Mouse (Mus musculus): ENCODE data around the gene Rtn4rl1. TPM values are rescaled to one million over a fixed set of nuclear protein-coding genes. Genes with fewer than 3 reads are reported as not detected.

Rtn4rl1 gene
- polyA plus RNA-seq, 1 experiment from 2014 or later: 2.0 TPM

DNA sequence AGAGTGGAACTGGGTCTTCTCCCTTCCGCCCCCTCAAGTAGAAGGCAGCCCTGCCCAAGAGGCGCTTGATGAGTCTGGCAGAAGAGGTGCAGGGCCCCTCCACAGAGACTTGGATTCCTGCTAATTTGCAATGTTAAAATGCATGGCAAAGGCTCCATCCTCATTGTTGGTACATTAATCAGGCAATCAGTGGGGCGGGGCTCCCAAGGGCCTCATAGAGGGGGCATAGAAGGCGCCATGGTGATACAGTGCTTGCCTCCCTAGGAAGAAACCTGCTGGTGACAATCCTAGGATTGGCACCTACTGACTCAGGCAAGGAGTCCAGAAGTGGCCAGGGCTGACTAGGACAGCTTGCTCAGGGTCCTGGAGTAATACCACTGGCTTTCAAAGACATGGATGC, 68.1 kb downstream of the Rtn4rl1 start:
- DNase-seq (ENCODE audit: low spot score) (no peak), ATAC-seq (replicated peaks; ENCODE audit: low FRiP score, low TSS enrichment, low read depth) (no peak)
- no peak overlapping the region for H3K4me2 ChIP-seq (ENCODE audit: low read length)
- H3K27ac ChIP-seq (ENCODE audit: low read depth): no peak overlapping the region
- no peak overlapping the region for H3K9ac ChIP-seq (ENCODE audit: low read length)
- H3K27me3 ChIP-seq (replicated peaks; ENCODE audit: control insufficient read depth, insufficient read depth, low read length): no peaks in the 10 kb centered on the region
- H3K4me1 ChIP-seq (replicated peaks; ENCODE audit: control insufficient read depth, insufficient read depth, low read length): peaks cover 23% of the 10 kb centered on the region
- H3K36me3 ChIP-seq (ENCODE audit: control insufficient read depth, insufficient read depth, low read length): no peaks in the 10 kb centered on the region
- WGBS: 92% methylated on average over 4 of the region's 4 CpGs
- no peaks in the 10 kb centered on the region for H3K9me3 ChIP-seq (ENCODE audit: control insufficient read depth, low read length)
- no peak overlapping the region for H3K4me3 ChIP-seq (ENCODE audit: low read depth, low read length)

DNA sequence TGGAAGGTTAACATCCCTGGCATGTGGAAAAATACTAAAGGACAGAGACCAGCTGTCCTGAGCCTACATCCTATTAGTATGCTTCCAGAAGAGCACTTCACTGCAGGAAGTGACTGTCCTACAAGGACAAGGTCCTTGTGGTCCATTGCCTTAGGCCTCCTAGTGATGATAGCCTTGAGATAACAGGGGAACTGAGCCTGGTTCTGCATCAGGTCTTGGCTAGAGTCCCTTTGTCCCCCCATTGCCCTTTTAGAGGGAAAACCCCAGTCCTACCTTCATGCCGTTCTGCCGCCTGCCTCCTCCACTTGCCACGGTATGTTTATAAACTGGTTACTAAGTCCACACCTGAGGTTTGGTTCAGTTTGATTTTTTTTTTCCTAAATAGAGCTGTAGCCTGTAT, 68.6 kb downstream of the Rtn4rl1 start:
- no peak overlapping the region for H3K4me2 ChIP-seq (ENCODE audit: low read length)
- no peak overlapping the region for H3K4me3 ChIP-seq (ENCODE audit: low read depth, low read length)
- 84% methylated on average over 3 of the region's 3 CpGs for WGBS
- no peak for DNase-seq (ENCODE audit: low spot score)
- H3K27me3 ChIP-seq (replicated peaks; ENCODE audit: control insufficient read depth, insufficient read depth, low read length): no peaks in the 10 kb centered on the region
- no peak overlapping the region for H3K9ac ChIP-seq (ENCODE audit: low read length)
- H3K9me3 ChIP-seq (ENCODE audit: control insufficient read depth, low read length): no peaks in the 10 kb centered on the region
- H3K27ac ChIP-seq (ENCODE audit: low read depth): 0 out of 2 replicates have a peak overlapping the region, but pooled peaks have one; percentile 64
- no peak for ATAC-seq (replicated peaks; ENCODE audit: low FRiP score, low TSS enrichment, low read depth)
- no peaks in the 10 kb centered on the region for H3K36me3 ChIP-seq (ENCODE audit: control insufficient read depth, insufficient read depth, low read length)
- H3K4me1 ChIP-seq (replicated peaks; ENCODE audit: control insufficient read depth, insufficient read depth, low read length): peaks cover 23% of the 10 kb centered on the region

DNA sequence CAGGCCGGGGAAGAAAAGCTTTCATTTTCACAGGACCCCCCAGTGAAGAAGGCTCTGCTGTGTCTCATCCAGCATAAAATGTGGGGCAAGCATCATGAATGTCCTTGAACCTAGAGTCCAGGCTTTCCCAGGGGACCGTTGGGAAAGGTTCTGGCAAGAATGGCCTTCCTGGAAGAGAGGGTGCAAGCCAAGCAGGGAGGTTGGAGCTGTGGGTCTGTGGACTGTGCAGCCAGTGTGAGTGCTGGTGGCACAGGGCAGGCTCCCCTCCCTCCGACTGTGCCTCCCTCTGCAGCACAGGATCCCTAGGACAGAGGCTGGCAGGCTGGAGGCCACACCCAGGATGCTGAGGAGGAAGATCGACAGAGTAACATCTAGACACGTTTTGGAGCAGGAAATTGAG, 69.2 kb downstream of the Rtn4rl1 start:
- ATAC-seq (replicated peaks; ENCODE audit: low FRiP score, low TSS enrichment, low read depth) (no peak), DNase-seq (ENCODE audit: low spot score) (no peak)
- Histone ChIP-seq H3K27me3 (replicated peaks; ENCODE audit: control insufficient read depth, insufficient read depth, low read length) (no peaks in the 10 kb centered on the region), H3K36me3 (ENCODE audit: control insufficient read depth, insufficient read depth, low read length) (no peaks in the 10 kb centered on the region), H3K4me1 (replicated peaks; ENCODE audit: control insufficient read depth, insufficient read depth, low read length) (peaks cover 23% of the 10 kb centered on the region), H3K4me3 (ENCODE audit: low read depth, low read length) (no peak overlapping the region), H3K9ac (ENCODE audit: low read length) (no peak overlapping the region), H3K27ac (ENCODE audit: low read depth) (peak overlapping the region; percentile 64), H3K9me3 (ENCODE audit: control insufficient read depth, low read length) (no peaks in the 10 kb centered on the region), H3K4me2 (ENCODE audit: low read length) (no peak overlapping the region)
- 42% methylated on average over 5 of the region's 5 CpGs for WGBS

DNA sequence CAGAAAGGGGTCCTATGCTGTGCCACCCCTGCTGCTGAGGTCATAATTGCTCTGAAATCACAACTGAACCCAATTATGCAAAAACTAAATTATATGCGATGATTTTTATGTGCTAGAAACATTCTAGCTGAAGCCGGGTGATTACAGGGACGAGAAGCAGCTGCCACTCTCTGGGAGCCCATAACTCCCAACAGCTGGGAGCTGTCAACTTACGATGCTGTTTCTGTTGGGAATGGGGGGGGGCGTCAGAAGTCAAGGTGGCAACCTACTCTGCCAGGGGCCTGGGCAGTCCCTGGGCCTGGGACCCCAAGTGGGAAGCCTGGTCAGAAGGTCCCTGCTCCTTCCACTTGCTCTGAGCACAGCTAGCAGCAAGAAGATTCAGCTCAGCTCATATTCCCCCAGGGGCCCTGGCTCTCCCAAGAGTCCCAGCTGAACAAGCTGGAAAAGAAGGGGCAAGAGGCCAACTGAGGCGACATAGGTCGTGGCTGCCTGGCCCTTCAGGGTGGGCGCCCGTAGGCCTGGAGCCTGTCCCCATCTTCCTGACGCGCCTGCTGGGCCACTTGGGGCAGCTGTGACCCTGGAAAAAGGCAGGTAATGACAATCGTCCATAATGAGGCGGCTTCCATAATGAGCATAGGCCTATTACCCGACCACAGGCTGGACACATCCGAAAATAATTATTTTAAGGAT, 69.8 kb downstream of the Rtn4rl1 start:
- H3K27me3 ChIP-seq (replicated peaks; ENCODE audit: control insufficient read depth, insufficient read depth, low read length): no peaks in the 10 kb centered on the region
- no peak overlapping the region for H3K4me2 ChIP-seq (ENCODE audit: low read length)
- WGBS: 61% methylated on average over 15 of the region's 15 CpGs
- no peak overlapping the region for H3K9ac ChIP-seq (ENCODE audit: low read length)
- no peak overlapping the region for H3K4me3 ChIP-seq (ENCODE audit: low read depth, low read length)
- H3K36me3 ChIP-seq (ENCODE audit: control insufficient read depth, insufficient read depth, low read length): no peaks in the 10 kb centered on the region
- H3K9me3 ChIP-seq (ENCODE audit: control insufficient read depth, low read length): no peaks in the 10 kb centered on the region
- no peak for DNase-seq (ENCODE audit: low spot score)
- H3K27ac ChIP-seq (ENCODE audit: low read depth): peak overlapping the region; percentile 64; the same call in 1 of the 2 replicates
- H3K4me1 ChIP-seq (replicated peaks; ENCODE audit: control insufficient read depth, insufficient read depth, low read length): peaks cover 23% of the 10 kb centered on the region
- no peak for ATAC-seq (replicated peaks; ENCODE audit: low FRiP score, low TSS enrichment, low read depth)

DNA sequence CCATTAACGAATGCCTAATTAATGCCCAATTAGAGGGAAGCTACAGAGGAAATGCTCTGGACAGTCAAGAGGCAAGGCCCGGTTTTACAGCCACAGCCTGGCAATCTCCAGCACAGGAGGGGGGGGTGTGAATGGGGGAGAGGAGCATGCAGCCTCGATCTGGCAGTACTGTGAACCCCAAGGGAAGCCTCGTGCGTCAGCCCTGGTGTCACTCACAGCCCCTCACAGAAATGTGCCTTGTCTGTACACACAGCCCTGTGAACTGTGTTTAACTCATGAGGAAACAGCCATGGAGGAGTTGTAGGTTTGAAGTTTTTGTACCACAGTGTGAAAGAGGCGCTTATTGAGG, 70.4 kb downstream of the Rtn4rl1 start:
- Histone ChIP-seq H3K36me3 (ENCODE audit: control insufficient read depth, insufficient read depth, low read length) (no peaks in the 10 kb centered on the region), H3K9me3 (ENCODE audit: control insufficient read depth, low read length) (no peaks in the 10 kb centered on the region), H3K27ac (ENCODE audit: low read depth) (no peak overlapping the region), H3K4me2 (ENCODE audit: low read length) (no peak overlapping the region), H3K4me1 (replicated peaks; ENCODE audit: control insufficient read depth, insufficient read depth, low read length) (peaks cover 23% of the 10 kb centered on the region), H3K4me3 (ENCODE audit: low read depth, low read length) (no peak overlapping the region), H3K9ac (ENCODE audit: low read length) (no peak overlapping the region), H3K27me3 (replicated peaks; ENCODE audit: control insufficient read depth, insufficient read depth, low read length) (no peaks in the 10 kb centered on the region)
- no peak for ATAC-seq (replicated peaks; ENCODE audit: low FRiP score, low TSS enrichment, low read depth)
- no peak for DNase-seq (ENCODE audit: low spot score)
- WGBS: 57% methylated on average over 6 of the region's 6 CpGs

DNA sequence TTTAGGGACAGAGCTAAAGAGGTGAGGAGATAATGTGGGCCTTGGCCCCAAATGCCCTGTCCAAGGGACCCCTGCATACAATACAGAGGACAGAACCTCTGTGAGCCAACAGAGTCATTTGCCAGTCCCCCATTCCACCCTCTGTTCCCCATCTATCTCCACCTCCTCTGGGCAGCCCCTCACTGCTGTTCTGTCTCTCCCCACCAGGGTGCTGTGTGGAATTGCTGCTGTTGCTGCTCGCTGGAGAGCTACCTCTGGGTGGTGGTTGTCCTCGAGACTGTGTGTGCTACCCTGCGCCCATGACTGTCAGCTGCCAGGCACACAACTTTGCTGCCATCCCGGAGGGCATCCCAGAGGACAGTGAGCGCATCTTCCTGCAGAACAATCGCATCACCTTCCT, 71.0 kb downstream of the Rtn4rl1 start:
- DNase-seq (ENCODE audit: low spot score): no peak
- no peak overlapping the region for H3K27ac ChIP-seq (ENCODE audit: low read depth)
- H3K27me3 ChIP-seq (replicated peaks; ENCODE audit: control insufficient read depth, insufficient read depth, low read length): no peaks in the 10 kb centered on the region
- H3K4me1 ChIP-seq (replicated peaks; ENCODE audit: control insufficient read depth, insufficient read depth, low read length): peaks cover 23% of the 10 kb centered on the region
- WGBS: 90% methylated on average over 6 of the region's 6 CpGs
- H3K9me3 ChIP-seq (ENCODE audit: control insufficient read depth, low read length): no peaks in the 10 kb centered on the region
- no peak overlapping the region for H3K4me3 ChIP-seq (ENCODE audit: low read depth, low read length)
- no peak overlapping the region for H3K9ac ChIP-seq (ENCODE audit: low read length)
- no peak overlapping the region for H3K4me2 ChIP-seq (ENCODE audit: low read length)
- ATAC-seq (replicated peaks; ENCODE audit: low FRiP score, low TSS enrichment, low read depth): no peak
- H3K36me3 ChIP-seq (ENCODE audit: control insufficient read depth, insufficient read depth, low read length): no peaks in the 10 kb centered on the region

DNA sequence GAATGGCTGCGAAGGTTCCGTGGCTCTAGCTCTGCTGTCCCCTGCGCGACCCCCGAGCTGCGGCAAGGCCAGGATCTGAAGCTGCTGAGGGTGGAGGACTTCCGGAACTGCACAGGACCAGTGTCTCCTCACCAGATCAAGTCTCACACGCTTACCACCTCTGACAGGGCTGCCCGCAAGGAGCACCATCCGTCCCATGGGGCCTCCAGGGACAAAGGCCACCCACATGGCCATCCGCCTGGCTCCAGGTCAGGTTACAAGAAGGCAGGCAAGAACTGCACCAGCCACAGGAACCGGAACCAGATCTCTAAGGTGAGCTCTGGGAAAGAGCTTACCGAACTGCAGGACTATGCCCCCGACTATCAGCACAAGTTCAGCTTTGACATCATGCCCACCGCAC, 72.0 kb downstream of the Rtn4rl1 start:
- Histone ChIP-seq H3K4me1 (replicated peaks; ENCODE audit: control insufficient read depth, insufficient read depth, low read length) (peaks cover 23% of the 10 kb centered on the region), H3K4me3 (ENCODE audit: low read depth, low read length) (no peak overlapping the region), H3K9ac (ENCODE audit: low read length) (no peak overlapping the region), H3K4me2 (ENCODE audit: low read length) (no peak overlapping the region), H3K9me3 (ENCODE audit: control insufficient read depth, low read length) (no peaks in the 10 kb centered on the region), H3K27me3 (replicated peaks; ENCODE audit: control insufficient read depth, insufficient read depth, low read length) (no peaks in the 10 kb centered on the region), H3K36me3 (ENCODE audit: control insufficient read depth, insufficient read depth, low read length) (no peaks in the 10 kb centered on the region), H3K27ac (ENCODE audit: low read depth) (no peak overlapping the region)
- ATAC-seq (replicated peaks; ENCODE audit: low FRiP score, low TSS enrichment, low read depth): no peak
- 66% methylated on average over 15 of the region's 15 CpGs for WGBS
- DNase-seq (ENCODE audit: low spot score): no peak

DNA sequence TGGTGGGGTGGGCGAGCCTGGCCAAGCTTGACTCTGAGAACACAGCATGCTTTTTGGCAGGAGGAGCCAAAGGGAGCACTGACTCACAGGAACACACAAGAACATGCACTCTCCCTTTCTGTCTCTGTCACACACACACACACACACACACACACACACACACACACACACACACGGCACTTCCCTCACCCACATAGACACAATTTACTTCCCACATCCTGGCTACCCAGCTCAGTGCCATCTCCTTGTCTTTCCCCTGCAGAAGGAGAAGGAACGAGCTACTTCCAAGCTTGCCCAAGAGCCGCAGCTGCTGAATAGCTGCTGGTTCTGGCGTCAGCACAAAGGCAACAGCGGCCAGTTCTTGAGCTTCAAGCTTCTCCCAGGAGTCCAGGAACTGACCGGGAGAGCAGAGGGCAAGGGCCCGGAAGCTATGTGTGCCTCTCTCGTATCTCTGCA, 74.3 kb downstream of the Rtn4rl1 start:
- Histone ChIP-seq H3K9ac (ENCODE audit: low read length) (no peak overlapping the region), H3K4me1 (replicated peaks; ENCODE audit: control insufficient read depth, insufficient read depth, low read length) (peaks cover 11% of the 10 kb centered on the region), H3K9me3 (ENCODE audit: control insufficient read depth, low read length) (no peaks in the 10 kb centered on the region), H3K4me3 (ENCODE audit: low read depth, low read length) (no peak overlapping the region), H3K4me2 (ENCODE audit: low read length) (no peak overlapping the region), H3K36me3 (ENCODE audit: control insufficient read depth, insufficient read depth, low read length) (no peaks in the 10 kb centered on the region), H3K27ac (ENCODE audit: low read depth) (no peak overlapping the region), H3K27me3 (replicated peaks; ENCODE audit: control insufficient read depth, insufficient read depth, low read length) (no peaks in the 10 kb centered on the region)
- ATAC-seq (replicated peaks; ENCODE audit: low FRiP score, low TSS enrichment, low read depth): no peak
- WGBS: 53% methylated on average over 9 of the region's 9 CpGs
- DNase-seq (ENCODE audit: low spot score): peak; percentile 51

DNA sequence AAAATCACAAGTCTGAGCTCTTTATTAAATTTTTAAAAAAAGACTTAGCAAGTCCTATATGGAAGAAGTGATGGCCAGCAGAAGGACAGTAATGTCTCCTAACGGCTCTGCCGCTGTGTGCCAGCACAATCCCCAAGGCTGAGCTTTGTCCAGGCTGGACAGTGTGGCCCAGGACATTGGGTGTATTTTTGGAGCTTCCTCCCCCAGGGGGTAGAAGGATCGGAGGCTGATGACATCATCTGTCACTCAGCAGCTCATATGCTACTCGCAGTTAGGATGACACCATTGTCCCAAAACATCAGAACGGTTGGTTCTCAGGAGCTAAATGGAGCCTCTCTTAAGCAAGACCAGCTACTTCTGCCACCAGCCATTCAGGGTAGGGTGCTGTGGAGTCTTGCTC, 74.9 kb downstream of the Rtn4rl1 start:
- Histone ChIP-seq H3K27me3 (replicated peaks; ENCODE audit: control insufficient read depth, insufficient read depth, low read length) (no peaks in the 10 kb centered on the region), H3K4me3 (ENCODE audit: low read depth, low read length) (no peak overlapping the region), H3K4me2 (ENCODE audit: low read length) (no peak overlapping the region), H3K4me1 (replicated peaks; ENCODE audit: control insufficient read depth, insufficient read depth, low read length) (peaks cover 4% of the 10 kb centered on the region; the same call in 1 of the 2 replicates), H3K36me3 (ENCODE audit: control insufficient read depth, insufficient read depth, low read length) (no peaks in the 10 kb centered on the region), H3K27ac (ENCODE audit: low read depth) (no peak overlapping the region), H3K9ac (ENCODE audit: low read length) (no peak overlapping the region), H3K9me3 (ENCODE audit: control insufficient read depth, low read length) (no peaks in the 10 kb centered on the region)
- ATAC-seq (replicated peaks; ENCODE audit: low FRiP score, low TSS enrichment, low read depth) (no peak), DNase-seq (ENCODE audit: low spot score) (no peak)
- WGBS: 71% methylated on average over 5 of the region's 5 CpGs
